Mouse (Mus musculus) thymus, adult 2 months (tissue): ENCODE data around the gene Iqcf3.

Experiments
- CTCF ChIP-seq: fragments of 200-500 bp; IDR thresholded peaks from 2 replicates; pipeline ENCODE4 v1.5.1; 2012; ENCODE audit warnings: mild to moderate bottlenecking, control low read depth, low read length, moderate library complexity, borderline replicate concordance; ENCODE audit not compliant: control insufficient read depth, poor library complexity, insufficient read depth; ENCODE audit errors: extremely low read depth
- POLR2A ChIP-seq: fragments of 200-500 bp; IDR thresholded peaks from 2 replicates; pipeline ENCODE4 v1.6.1; 2012; ENCODE audit warnings: mild to moderate bottlenecking, low read length, control low read depth, moderate library complexity; ENCODE audit not compliant: control insufficient read depth, poor library complexity, insufficient read depth; ENCODE audit errors: extremely low read depth

- no peak for TF ChIP-seq CTCF
- no peak for TF ChIP-seq POLR2A
Observed at GRCm38 (mm10) chr9:106513566-106513965, 47.9 kb downstream of the Iqcf3 start.
